Mouse (Mus musculus) heart, postnatal 25 days (tissue): ENCODE measurements around the gene Coro7. TPM values are rescaled to one million over a fixed set of nuclear protein-coding genes. Genes with fewer than 3 reads are reported as not detected.

Source experiments
- DNase-seq: peaks from one replicate; pipeline ENCODE4 v3.0.0; 2022; ENCODE audit warnings: low spot score
- intact Hi-C: fragments of 180-260 bp; cut with DNase I; formaldehyde crosslinking; loops from one replicate; pipeline ENCODE4 v1.15.1; 2025
- total RNA-seq, 2 experiments: library from RNA; stranded (reverse); gene quantifications; 2 replicates each; pipeline ENCODE4 v1.2.3; 2021

The Coro7 gene
- total RNA-seq, 2 experiments from 2014 or later = 12.6 to 16.1 TPM

DNA sequence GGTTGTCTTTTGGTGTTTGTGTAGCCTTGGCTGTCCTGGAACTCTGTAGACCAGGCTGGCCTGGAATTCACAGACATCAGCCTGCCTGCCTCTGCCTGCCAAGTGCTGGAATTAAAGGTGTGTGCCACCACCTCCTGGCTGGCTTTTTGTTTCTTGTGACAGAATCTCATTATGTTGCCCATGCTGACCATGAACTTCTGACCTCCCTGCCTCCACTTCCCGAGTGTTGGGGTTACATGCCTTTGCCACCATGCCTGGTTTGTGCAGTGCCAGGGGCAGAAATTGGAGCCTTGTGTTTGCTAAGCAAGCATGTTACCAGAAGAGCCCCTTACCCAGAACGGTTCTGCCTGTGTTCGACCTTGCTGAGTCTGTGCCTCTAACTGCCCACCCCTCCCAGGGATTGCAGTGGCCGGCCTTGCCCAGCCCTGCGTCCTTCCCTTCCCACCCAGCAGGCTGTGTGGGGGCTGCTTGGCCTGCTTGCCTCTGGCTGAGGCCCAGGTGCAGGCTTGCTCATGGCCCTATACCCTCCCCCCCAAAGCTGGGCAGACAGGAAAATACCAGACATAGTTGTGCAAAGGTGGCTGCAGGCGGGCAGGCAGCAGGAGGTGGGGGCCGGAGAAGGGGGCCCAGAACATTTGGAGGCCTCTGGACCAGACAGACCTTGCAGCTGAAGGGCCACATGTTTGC, 76.7 kb downstream of the Coro7 start:
- intact Hi-C loops = no loop called here

DNA sequence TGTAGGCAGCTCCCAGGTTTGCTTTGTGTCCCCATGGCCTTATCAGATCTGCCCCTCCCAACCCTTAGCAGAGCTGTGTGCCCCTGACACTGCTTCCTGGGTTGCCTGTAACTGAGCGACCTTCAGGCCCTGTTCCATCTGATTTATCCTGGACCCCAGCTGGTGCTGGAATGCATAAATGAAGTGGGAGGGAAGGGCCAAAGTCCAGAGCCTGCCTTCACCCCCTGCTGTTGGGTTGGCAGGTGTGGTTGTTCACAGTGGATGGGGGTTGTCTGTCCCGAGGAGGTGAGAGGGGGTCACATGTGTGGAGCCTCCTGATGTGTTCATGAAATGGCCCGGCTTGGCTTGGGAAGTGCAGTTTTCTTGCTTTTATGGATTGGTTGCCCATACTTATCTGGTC, 77.4 kb downstream of the Coro7 start:
- intact Hi-C loops = no loop called here
- no peak for DNase-seq

More for the DNA sequence above, 76.7 kb downstream of the Coro7 start:
- DNase-seq = no peak

DNA sequence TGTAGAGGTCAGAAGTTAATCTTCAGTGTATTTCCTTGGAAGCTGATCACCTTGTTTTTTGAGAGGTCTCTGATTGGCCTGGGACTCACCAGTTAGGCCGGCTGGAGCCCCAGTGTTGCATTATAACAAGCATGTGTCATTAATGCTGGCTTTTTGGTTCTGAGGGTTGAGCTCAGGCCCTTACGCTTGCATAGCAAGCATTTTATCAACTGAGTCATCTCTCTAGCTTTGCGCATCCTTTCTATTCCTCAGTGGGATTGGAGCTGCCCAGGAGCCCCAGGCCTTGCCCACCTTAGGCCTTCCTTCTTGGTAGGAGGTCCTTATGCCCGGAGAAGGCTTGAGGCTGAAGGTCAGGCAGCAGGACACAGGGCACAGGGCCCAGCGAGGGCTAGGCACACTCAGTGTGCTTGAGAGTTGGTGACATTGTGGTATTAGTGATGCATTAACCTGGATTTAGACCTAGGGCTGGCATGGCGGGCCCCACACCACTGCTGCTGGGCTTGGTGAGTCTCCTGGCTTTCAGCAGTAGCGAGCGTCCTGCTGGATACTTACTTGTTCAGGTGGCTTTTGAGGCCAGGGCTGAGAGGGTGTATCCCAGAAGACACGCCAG, 78.8 kb downstream of the Coro7 start:
- intact Hi-C loops = no loop called here
- DNase-seq = no peak

DNA sequence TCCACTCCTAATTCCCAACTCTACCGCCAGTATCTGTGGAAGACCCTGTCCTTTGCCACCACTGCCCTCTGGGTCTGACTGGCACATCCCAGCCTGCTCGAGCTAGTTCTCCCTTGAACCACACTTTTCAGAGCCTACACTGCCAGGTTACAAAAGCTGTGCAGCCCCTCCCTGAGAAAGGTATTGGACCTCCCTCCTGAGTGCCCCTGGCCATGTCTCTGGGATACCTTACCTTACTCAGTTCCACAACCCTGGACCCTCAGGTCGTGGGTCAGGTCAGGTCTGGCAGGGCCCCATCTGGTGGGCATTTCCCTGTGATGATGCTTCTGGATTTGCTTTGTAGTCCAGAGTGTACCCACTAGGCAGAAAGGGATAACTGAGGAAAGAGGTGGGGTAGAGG, 80.0 kb downstream of the Coro7 start:
- intact Hi-C loops = no loop called here
- no peak for DNase-seq

- intact Hi-C loops = no loop called here
- DNase-seq = no peak
Measured at GRCm38 (mm10) chr16:4598891-4599543, 80.6 kb downstream of the Coro7 start.

GRCm38 (mm10) chr16:4598041-4598440, 81.5 kb downstream of the Coro7 start:
- intact Hi-C loops = no loop called here
- DNase-seq = no peak

GRCm38 (mm10) chr16:4597296-4597695, 82.3 kb downstream of the Coro7 start:
- no peak for DNase-seq
- intact Hi-C loops = no loop called here

DNA sequence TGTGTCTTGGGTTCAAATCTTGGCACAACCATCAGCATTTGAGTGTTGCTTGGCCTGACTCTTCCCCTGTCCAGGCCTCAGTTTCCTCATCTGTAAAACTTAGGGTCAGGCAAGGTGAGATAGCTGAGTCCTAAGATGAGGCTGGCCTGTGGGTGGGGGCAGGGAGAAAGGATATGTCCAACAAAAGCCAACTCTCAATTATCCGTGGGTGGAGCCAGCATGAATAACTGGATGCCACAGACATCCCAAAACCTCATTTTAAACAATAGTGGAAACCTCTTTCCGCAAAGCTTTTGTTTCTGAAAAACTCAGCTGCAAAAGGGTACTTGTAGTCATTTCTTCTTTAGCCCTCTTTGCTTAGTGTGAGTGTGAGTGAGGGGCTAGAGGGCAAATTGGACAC, 82.7 kb downstream of the Coro7 start:
- intact Hi-C loops = no loop called here
- DNase-seq = no peak

- intact Hi-C loops = no loop called here
- DNase-seq = no peak
Measured at GRCm38 (mm10) chr16:4596141-4596728, 83.3 kb downstream of the Coro7 start.

DNA sequence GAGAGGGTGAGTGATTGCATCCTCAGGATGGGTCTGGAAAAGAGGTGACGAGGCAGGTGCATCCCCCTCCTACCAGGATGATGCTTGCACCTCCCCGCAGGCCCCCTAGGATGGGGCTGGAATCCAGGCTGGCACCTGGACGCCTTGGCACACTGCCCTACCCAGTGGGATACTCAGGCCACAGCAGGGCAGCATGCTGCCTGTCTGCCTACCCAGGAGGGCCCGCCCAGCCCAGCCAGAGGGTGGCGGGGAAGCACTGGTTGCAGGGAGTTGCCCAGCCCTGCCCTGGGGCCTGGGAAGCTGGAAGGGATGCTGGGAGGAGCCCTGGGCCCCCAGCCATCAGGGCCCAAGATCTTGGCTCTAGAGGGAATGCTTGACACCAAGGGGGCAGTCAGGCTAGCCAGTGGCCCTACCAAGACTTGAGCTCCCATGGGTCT, 84.0 kb downstream of the Coro7 start:
- intact Hi-C loops = no loop called here

DNA sequence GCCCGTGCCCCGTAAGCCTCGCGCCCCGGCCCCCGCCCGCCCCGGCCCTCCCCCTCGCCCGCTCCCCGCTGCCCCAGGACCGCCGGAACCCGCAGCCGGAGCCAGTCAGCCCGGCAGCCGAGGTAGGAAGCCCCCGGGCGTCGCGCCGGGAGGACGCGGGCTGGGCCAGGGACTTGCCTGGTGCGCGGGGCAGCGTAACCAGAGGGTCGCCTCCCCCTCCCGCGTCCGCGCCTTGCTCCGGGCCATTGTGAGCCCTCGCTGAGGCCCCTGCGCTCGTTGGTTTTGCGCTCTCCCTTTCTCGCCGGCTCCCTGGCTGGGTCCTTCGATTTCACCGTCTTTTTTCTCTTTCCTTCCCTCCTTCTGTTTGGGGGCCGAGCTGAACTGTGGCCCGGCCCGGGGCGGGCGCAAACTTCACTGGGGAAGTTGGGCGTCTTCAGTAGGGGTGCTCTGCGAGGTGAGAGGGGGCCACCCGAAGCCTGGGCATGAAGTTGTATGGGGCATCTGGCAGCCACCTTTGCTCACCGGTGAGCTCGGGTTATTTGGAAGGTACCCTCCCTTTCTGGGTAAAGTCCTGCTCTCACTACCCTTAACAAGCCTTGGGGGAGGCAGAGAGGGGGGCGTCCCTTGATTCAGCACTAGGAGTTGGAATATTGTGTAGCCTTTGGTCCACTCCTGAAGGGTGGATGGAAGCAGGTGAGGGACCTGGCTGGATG, 84.6 kb downstream of the Coro7 start:
- no peak for DNase-seq

More for the DNA sequence above, 84.0 kb downstream of the Coro7 start:
- peak; percentile 58 for DNase-seq

DNA sequence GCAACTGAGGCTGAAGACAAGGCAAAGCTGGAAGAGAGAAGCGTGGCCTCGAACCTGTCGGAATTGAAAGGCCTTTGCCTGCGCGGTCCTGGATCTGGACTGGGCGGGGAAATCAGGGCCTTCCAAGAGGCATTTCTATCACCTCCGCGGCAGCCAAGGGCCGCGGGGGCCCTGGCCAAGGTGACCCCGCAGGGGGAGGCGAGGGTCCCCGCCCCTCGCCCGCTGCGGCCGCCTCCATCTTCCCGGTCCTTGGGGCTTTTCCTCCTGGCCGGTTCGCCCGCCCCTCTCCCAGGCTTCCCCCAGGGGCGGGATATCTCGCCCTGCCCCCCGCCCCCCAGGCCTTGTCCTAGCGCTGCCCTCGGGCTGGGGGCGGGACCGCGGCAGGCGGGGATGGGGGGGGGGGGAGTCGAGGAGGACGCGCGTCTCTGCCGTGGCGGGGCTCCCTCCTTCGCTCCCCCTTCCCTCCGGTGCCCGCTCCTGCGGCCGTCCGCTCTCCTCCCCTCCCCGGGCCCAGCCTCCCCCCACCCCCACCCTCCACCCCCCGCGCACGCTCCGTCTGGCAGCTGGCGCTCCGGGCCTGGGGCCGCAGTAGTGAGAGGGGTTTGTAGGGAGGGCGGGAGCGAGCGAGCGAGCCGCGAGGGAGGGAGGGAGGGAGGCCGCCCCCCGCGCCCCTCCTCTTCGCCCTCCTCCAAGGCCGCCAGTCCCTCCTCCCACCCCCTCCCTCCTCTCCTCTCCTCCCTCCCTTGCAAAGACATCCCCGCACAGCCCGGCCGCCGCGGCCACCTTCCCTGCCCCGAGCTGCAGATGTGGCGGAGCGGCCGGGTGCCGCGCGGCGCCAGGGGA, 85.4 kb downstream of the Coro7 start, which contains the start of gene Glis2:
Gene Glis2 (plus strand): TSS at position 743 of the 843 bp plus-strand sequence.
- intact Hi-C loops = loop anchor here (2.0 kb wide), 1 partner anchor 13 kb away; no protein-coding TSS in a partner anchor
- DNase-seq = peak; percentile 58

More for the DNA sequence above, 84.6 kb downstream of the Coro7 start:
- intact Hi-C loops = no loop called here

DNA sequence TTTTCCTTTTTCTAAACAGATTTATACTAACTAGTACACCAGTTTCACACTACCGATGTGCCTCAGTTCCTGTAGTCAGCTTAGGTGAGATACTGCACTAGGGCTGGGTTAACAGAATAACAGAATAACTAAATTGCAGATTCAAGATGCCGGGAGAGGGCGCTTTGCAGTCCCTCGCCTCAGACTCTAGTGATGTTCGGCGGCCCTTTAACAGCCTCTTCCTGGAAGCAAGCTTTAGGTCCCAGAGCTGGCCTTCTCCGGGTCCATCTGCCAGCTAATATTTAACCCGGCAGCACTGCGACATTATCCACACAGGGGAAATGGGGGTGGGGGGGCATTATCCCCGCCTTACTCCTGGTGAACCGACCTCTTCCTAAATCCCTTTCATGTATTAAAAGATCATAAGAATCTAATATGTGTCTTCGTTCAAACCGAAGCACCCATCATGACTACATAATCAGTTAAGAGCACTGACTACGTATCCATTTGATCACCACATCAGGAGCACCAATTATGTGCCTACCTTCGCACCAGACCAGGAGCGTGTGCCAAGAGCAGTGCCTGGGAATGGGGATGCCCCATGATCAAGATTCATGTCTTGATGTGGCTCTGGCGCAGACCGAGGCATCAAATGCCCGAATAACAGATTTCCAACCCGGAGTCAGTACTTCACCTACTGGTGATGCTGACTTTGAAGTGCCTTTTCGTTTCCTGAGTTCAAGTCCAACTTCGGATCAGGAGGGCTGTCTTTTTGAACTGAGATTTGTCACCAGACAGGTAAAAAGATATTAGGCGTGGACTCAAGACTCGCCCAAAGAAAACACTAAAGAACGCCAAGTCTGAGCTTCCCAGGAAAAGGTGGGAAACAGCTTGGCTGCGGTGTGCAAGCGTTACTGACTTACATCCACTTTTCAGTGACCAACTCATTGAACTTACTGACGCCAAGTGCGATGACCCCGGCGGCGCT, 86.4 kb downstream of the Coro7 start:
- intact Hi-C loops = loop anchor here (2.0 kb wide), 1 partner anchor 14 kb away; no protein-coding TSS in a partner anchor

DNA sequence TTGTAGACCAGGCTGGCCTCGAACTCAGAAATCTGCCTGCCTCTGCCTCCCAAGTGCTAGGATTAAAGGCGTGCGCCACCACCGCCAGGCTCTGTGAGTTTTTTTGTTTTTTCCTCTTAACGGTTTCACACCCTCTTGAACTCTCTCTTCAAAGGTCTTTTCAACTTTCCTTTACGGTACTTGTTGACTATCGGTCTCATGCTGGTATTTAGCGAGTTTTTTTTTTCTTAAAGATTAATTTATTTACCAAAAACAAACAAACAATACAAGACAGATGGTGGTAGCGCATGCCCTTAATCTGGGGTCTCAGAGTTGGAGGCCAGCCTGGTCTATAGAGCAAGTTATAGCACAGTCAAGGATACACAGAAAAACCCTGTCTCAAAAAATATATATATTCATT, 89.3 kb downstream of the Coro7 start:
- intact Hi-C loops = no loop called here
- DNase-seq = no peak

More for the DNA sequence above, 86.4 kb downstream of the Coro7 start:
- no peak for DNase-seq

DNA sequence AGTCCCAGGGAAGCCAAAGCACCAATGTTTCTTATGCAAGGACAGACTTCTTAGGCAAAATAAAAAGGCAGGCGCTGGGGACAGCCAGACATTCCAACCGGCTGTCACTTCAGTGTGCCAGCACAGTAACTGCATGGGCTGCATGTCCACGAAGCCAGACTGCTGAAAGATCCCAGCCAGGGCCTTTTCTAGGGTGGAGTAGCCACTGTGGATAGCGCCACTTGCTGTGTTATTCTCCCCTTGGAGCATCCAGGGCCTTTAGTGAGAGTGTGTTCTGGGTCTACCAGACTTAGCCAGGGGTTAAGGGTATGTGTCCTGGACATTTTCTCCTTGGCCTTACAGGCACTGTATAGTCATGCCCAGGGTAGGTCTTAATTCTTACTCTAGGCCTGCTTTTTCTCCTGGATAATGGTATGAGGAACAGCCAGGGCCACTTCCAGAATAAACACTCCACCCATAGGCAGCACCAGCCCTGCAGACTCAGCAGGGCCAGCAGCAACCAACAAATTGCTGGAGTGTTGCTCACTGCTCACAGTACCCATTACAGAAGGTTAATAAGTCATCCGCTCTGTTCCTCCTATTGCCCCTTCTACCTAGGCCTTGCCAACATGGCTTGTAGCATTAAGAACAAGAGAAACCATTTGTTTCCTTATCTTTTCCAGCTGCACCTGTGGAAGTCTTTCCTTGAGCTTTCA, 91.9 kb downstream of the Coro7 start:
- no peak for DNase-seq
- intact Hi-C loops = loop anchor here (2.0 kb wide), 1 partner anchor 27 kb away; no protein-coding TSS in a partner anchor

DNA sequence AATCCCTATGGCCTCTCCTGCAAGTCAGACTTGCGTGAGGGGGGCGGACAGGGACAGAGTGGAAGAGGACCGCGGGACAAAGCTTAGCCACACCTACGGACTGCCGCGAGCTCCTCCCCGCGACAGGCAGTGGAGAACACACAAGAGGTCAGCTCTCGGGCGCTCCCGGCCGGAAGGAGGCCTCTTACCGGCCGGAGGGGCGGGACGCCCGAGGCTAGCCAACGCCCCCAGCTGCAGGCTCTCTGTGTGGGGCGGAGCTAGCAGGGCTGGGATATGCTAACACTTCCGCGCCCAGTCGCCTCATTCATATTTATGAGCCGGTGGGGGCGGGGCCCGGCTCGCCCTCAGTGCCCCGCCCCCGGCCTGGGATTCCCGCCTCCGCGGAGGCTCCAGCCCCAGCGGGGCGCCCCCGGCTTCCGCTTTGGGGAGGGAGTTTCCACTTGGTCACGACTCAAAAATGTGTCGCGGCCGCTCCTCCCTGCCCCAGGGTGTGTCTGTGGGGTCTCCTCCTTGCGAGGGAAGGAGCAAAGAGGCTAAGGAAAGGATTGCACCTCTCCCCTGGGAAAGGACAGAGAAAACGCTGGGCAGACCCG, 93.0 kb downstream of the Coro7 start:
- intact Hi-C loops = loop anchor here (2.0 kb wide), 1 partner anchor 26 kb away; no protein-coding TSS in a partner anchor
- peak; percentile 98 for DNase-seq
